In the genomic region with DNA sequence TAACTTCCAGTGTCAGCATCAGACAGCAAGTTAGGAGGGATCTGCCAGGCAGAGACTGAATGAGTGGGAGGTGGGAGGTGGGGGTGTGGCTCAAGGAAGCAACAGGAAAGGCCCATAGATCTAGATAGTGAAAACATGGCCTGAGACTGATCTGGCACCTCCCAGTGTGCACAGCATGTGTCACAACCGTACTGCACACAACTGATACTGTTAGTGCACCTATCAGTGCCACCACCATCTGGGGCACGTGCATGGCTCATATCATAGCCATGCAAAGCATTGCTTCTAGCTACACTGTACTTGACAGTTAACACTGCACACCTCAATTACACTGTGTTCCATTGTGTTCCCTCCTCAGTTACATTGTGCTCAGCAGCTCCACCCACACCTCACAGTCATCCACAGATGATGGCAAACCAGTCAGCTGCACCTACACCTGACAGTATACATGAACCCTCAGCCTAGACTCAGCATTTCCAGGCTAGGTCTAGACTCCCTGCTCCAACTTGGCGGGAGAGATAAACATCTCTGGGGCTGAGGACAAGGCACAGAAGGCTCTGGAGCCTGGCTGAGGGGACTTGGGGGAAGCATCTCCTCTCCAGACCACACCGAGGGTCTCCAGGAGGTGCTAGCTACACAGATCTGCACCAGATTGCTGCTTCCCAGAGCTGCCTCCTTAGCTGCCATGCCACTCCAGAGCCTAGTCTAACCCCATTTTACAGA, we compare ENCODE assay signal across 13 mouse cellular contexts.
A peak's percentile ranks its signal among the peaks of the same experiment; 100 is the strongest.
DNase-seq lines count a peak whose midpoint lies in the region; ATAC-seq and TF ChIP-seq lines count a peak whose summit lies in the region.
"Had no signal": no experiment of that assay in that cellular context is flagged by ENCODE, and none has a peak within 500 bp of the region (broad histone marks: within the 10 kb centered on the region; RNA-seq: fewer than 3 reads in every experiment).

No protein-coding gene starts in this region.

- no peak for TF ChIP-seq CTCF in layer of hippocampus, adult 2 months (conservative IDR thresholded peaks at IDR 0.05)

- DNase-seq in frontal cortex, adult 2 months (ENCODE audit: extremely low spot score in 1 of 2, low spot score in 1 of 2): no peak
- DNase-seq in layer of hippocampus, adult 2 months (ENCODE audit: low spot score in 2 of 2): no peak
- no peak for DNase-seq in layer of hippocampus, postnatal 14 days (ENCODE audit: low spot score in 2 of 2)
- DNase-seq in liver: peak; percentile 86
- DNase-seq in embryo, embryonic 10 days (ENCODE audit: low spot score): no peak
- no peak for DNase-seq in thymus, postnatal 0 days (ENCODE audit: low spot score)
- DNase-seq: cerebellum, postnatal 36 days; gastrocnemius, adult 2 months; kidney, adult 18-20 months; thymus, adult 2 months had no signal

- no peak overlapping the region for H3K4me3 ChIP-seq in layer of hippocampus, adult 2 months
- no peak overlapping the region for H3K4me3 ChIP-seq in stomach, embryonic 15.5 days (replicated peaks)
- H3K4me3 ChIP-seq: gastrocnemius, adult 2 months; midbrain, embryonic 10.5 days had no signal

- H3K36me3 ChIP-seq in stomach, embryonic 15.5 days: no peaks in the 10 kb centered on the region
- H3K36me3 ChIP-seq: midbrain, embryonic 10.5 days had no signal

- H3K4me1 ChIP-seq in stomach, embryonic 15.5 days: no peaks in the 10 kb centered on the region

- H3K4me2 ChIP-seq in stomach, embryonic 15.5 days: no peak overlapping the region

- WGBS in stomach, embryonic 15.5 days: 62% methylated on average over 4 of the region's 4 CpGs

- 0 out of 2 replicates have a peak, but pooled peaks have one; percentile 28 for ATAC-seq in frontal cortex, adult (ENCODE audit: low TSS enrichment)
- ATAC-seq in stomach, embryonic 15.5 days (ENCODE audit: insufficient read depth, low FRiP score, low read depth): peak; percentile 96

- no peak overlapping the region for H3K9ac ChIP-seq in stomach, embryonic 15.5 days

- H3K9me3 ChIP-seq in stomach, embryonic 15.5 days: no peaks in the 10 kb centered on the region
- H3K9me3 ChIP-seq: midbrain, embryonic 10.5 days had no signal

- no peaks in the 10 kb centered on the region for H3K27me3 ChIP-seq in stomach, embryonic 15.5 days (replicated peaks)

- peak overlapping the region; percentile 49; the same call in 1 of the 2 replicates for H3K27ac ChIP-seq in layer of hippocampus, adult 2 months
- H3K27ac ChIP-seq in stomach, embryonic 15.5 days: no peak overlapping the region
- H3K27ac ChIP-seq: gastrocnemius, adult 2 months; midbrain, embryonic 10.5 days had no signal
